Mouse (Mus musculus) R1 (cell line): ENCODE measurements at regions not wholly inside any gene's neighbourhood (a gene's known extent, or its start where the extent isn't known, plus 50 kb on each side); places are given as distances from the start of the nearest gene placed in this dataset.

Experiments
- DNase-seq: peaks from one replicate; pipeline ENCODE4 v3.0.0-alpha.2; 2018; ENCODE audit warnings: low read depth, low spot score

DNA sequence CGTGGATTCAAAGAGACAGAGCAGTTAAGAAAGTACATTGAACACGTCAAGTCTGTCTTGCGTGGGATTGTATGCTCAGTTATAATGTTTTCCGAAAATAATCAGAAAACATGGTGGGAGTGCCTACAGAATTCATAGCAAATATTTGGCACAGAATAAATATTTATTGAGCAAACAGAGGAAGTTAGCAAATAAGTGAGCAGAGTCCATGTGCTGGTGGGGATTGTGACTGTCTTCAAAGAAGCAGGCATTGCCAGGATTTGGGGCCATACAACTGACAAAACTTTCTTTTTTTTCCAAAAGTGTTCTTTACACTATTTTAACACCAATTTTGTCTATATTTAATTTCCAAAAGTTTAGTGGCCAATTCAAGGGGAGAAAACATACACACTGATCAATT, 1729.8 kb downstream of the AI429214 start:
- DNase-seq: no peak

DNA sequence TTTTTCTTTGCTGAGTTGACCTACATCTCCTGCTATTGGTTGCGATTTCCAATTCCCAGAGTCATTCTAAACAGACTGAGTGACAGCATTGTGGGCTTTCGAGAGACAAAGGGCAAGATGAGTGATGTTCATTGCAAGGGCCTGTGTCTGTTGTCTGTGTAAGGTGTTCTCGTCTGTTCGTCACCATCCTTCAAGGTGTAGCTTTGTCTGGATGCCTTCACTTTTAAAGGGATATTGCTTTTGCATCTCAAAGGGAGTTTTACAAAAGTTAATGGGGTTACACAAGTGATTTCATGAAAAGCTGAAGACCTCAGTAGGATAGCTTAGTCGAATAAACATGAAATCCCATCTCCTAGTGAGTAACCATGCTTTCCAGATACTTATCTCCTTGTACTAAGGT, 1731.9 kb downstream of the AI429214 start:
- DNase-seq: peak; percentile 28

GRCm38 (mm10) chr8:38747134-38747533, 1753.7 kb downstream of the AI429214 start:
- DNase-seq: peak; percentile 51

DNA sequence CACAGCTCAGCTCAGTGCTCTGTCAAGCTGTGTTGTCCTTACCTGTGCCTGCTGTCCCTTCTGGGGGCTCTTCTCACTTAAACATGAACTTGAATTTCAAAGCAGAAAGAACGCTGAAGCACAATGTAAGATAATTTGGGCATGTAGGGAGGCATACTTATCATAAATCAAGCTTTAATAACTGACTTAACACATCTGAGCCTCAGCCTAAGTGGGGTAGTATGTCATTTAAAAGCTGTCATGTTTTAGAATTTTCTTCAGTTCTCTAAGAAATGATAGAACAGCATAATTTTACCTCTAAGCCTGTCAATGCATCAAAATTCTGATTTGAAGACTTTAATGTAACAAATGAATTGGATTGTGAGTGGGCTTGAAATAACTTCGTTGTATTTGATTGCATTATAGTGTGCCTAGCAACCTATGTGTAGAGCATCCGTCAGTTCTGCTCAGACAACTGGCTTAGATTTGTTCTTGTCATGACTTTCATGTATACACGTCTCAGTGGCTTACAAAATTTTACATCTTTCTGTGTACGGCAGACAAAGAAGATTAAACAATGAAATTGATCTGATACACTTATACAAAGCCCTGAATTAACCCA, 1773.3 kb downstream of the AI429214 start:
- no peak for DNase-seq

GRCm38 (mm10) chr8:38812482-38812881, 1819.1 kb downstream of the AI429214 start:
- no peak for DNase-seq

GRCm38 (mm10) chr8:38818163-38818562, 1824.8 kb downstream of the AI429214 start:
- peak; percentile 53 for DNase-seq

- DNase-seq: no peak
Observed at GRCm38 (mm10) chr8:38861436-38861835, 1813.4 kb upstream of the Adam24 start.

DNA sequence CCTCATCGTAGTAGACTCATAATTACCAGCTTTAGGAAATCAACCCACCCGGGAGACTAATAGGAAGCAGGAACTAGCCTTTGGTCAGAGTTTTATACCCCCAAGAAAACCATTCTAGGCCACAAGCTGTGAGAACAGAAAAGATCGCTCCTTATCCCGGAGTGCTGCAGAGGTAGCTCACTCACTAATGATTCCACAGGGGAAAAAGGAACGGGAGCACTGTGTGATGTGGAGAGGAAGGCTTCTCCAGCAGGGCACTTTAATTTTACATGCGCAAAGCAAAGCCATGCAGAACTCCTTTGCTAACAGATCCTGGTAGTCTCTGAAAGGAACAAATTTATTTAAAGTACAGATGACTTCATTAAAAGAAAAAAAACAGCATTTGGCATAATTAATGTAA, 1807.5 kb upstream of the Adam24 start:
- DNase-seq: no peak
